Mouse (Mus musculus): Measurements from ENCODE around the gene Gm4175.
"Not testable (repeated sequence)": the region's sequence is repeated elsewhere in the genome, so short reads cannot be mapped to it uniquely, and the experiment has no call there.

Gene Gm4175

DNA sequence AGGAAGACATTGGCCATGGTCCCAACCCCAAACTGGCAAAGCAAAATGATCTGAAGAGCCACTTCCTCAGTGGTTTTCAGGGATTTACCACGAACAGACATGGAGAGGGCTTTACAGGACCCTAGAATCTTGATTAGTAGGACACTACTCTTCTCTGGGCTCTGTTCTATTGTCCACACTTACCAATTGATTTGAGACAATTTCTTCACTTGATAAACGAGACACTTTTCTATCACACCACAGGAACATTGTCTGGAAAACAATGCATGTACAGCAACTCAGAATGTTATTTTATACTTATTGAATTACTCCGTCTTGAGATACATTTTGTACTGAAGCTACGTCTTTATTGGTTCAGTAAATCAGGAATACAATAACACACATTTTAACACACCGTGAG is at the start of gene Gm4175:
Gene Gm4175, minus strand, starts transcription at position 101 of the 400 bp plus-strand sequence.
- DNase-seq (ENCODE audit: low spot score), result not testable (repeated sequence)

DNA sequence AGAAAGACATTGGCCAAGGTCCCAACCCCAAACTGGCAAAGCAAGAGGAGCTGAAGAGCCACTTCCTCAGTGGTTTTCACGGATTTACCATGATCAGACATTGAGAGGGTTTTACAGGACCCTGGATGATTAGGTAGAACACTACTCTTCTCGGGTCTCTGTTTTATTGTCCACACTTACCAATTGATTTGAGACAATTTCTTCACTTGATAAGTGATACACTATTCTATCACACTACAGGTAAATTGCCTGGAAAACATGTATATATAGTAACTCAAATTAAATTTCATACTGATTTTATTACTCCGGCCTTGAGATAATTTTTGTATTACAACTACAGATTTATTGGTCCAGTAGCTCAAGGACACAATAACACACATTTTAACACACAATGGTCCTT is 35.4 kb upstream of the Gm4175 start, which contains the start of gene Gm4177:
Gene Gm4177, minus strand, starts transcription at position 101 of the 400 bp plus-strand sequence.
- DNase-seq (ENCODE audit: low spot score), result not testable (repeated sequence)
